Mouse (Mus musculus) stomach, postnatal 0 days (tissue): ENCODE data around the gene Slc16a5. TPM values are rescaled to one million over a fixed set of nuclear protein-coding genes. Genes with fewer than 3 reads are reported as not detected.

Source experiments
- ATAC-seq: fragments of 200-750 bp; cut with Nextera tagmentation; 2 replicates; pipeline ENCODE4 v1.8.0; 2017; ENCODE audit not compliant: low FRiP score, low TSS enrichment
- DNase-seq: peaks from one replicate; pipeline ENCODE4 v3.0.0-alpha.2; 2016; ENCODE audit warnings: low spot score
- H3K27ac ChIP-seq: fragments of 300-500 bp; sonication (generic); replicated peaks from 2 replicates; pipeline ENCODE4 v1.5.1; 2014; ENCODE audit warnings: mild to moderate bottlenecking, control low read depth
- H3K27me3 ChIP-seq: fragments of 300-500 bp; sonication (generic); 2 replicates; pipeline ENCODE4 v1.6.1; 2014; ENCODE audit warnings: low read length; ENCODE audit not compliant: control insufficient read depth, insufficient read depth
- H3K36me3 ChIP-seq: fragments of 300-500 bp; sonication (generic); 2 replicates; pipeline ENCODE4 v1.6.1; 2014; ENCODE audit warnings: low read length, mixed read lengths; ENCODE audit not compliant: control insufficient read depth, insufficient read depth
- H3K4me1 ChIP-seq: fragments of 300-500 bp; sonication (generic); replicated peaks from 2 replicates; pipeline ENCODE4 v1.6.1; 2014; ENCODE audit warnings: antibody characterized with exemption; ENCODE audit not compliant: control insufficient read depth, insufficient read depth
- H3K4me2 ChIP-seq: fragments of 300-500 bp; sonication (generic); replicated peaks from 2 replicates; pipeline ENCODE4 v1.6.1; 2014; ENCODE audit warnings: low read depth, mild to moderate bottlenecking, control low read depth, moderate library complexity
- H3K4me3 ChIP-seq: fragments of 300-500 bp; sonication (generic); 2 replicates; pipeline ENCODE4 v1.5.1; 2014; ENCODE audit warnings: low read depth, low read length, control low read depth
- H3K9ac ChIP-seq: fragments of 300-500 bp; sonication (generic); 2 replicates; pipeline ENCODE4 v1.6.1; 2014; ENCODE audit warnings: mild to moderate bottlenecking, low read length, control low read depth, mixed read lengths
- H3K9me3 ChIP-seq: fragments of 300-500 bp; sonication (generic); 2 replicates; pipeline ENCODE4 v1.6.1; 2016; ENCODE audit warnings: low read length; ENCODE audit not compliant: control insufficient read depth
- CTCF ChIP-seq: IDR thresholded peaks from 2 replicates; pipeline ENCODE4 v1.5.1; 2016; ENCODE audit warnings: antibody characterized with exemption, low read depth, mild to moderate bottlenecking, moderate library complexity
- EP300 ChIP-seq: optimal IDR thresholded peaks from 2 replicates; pipeline ENCODE3; 2016; ENCODE audit warnings: antibody characterized with exemption
- whole genome bisulfite sequencing: fragments of 180-500 bp; shearing (Covaris S2); extraction: QIAGEN DNeasy Blood & Tissue Kit; methylation state at CpG from one replicate; pipeline ENCODE4 v1.1.7; 2014; 5-methylcytosine and 5-hydroxymethylcytosine counted together
- polyA plus RNA-seq: library from polyadenylated mRNA; unstranded; fragments of >200 nt; fragmentation: Nextera tagmentation; extraction: Ambion mirVana; gene quantifications from 2 replicates; pipeline ENCODE4 v1.2.1, GENCODE M21; 2015

Gene Slc16a5
- polyA plus RNA-seq, 1 experiment from 2014 or later: 14.4 TPM

DNA sequence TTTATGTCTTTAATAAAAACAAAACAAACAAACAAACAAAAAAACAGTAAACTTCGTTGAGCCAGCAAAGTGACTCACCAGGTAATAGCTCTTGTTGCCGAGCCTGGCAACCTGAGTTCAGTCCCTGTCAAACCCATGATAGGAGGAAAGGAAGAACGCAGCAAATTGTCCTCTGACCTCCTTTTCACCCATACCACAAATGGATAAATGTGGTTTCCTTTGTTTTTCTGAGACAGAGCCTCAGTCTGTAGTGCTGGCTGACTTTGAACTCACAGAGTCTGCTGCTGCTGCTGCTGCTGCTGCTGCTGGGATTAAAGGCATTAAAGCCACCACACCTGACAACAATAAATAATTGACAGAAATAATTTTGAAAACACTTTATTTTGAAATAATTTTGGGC is 39.2 kb upstream of the Slc16a5 start:
- Histone ChIP-seq H3K36me3 (peaks cover 3% of the 10 kb centered on the region; the same call in 1 of the 2 replicates), H3K4me3 (no peak overlapping the region), H3K27me3 (no peaks in the 10 kb centered on the region), H3K9me3 (no peaks in the 10 kb centered on the region), H3K4me2 (no peak overlapping the region), H3K4me1 (peaks cover 8% of the 10 kb centered on the region; the same call in 1 of the 2 replicates), H3K9ac (no peak overlapping the region), H3K27ac (no peak overlapping the region)
- no peak for ATAC-seq
- WGBS: 71% methylated on average over 3 of the region's 3 CpGs
- TF ChIP-seq CTCF (no peak), EP300 (no peak)
- DNase-seq: no peak

DNA sequence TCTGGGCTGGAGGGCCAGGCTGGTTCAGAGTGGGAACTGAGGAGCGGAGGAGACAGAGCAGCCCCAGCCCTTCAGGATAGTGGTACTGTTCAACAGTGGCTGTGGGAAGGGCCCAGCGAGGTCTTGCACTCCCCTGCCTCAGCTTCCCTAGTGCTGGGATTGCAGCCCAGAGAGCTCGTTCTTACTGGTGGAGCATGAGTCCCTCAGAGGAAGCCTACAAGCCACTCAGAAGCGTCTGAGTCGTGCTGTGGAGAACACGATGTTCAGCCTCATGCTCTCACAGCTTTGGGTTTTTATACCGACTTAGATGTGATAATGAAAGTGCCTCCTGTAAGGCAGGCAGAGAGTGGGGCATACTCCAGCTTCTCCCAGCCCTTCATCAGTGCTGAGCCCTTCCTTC is 37.6 kb upstream of the Slc16a5 start:
- no peak for DNase-seq
- Histone ChIP-seq H3K27me3 (no peaks in the 10 kb centered on the region), H3K27ac (no peak overlapping the region), H3K4me1 (peaks cover 5% of the 10 kb centered on the region; the same call in 1 of the 2 replicates), H3K9ac (no peak overlapping the region), H3K9me3 (no peaks in the 10 kb centered on the region), H3K36me3 (peaks cover 5% of the 10 kb centered on the region), H3K4me2 (no peak overlapping the region), H3K4me3 (no peak overlapping the region)
- no peak for ATAC-seq
- no peak for TF ChIP-seq CTCF
- no peak for TF ChIP-seq EP300
- 90% methylated on average over 7 of the region's 7 CpGs for WGBS

DNA sequence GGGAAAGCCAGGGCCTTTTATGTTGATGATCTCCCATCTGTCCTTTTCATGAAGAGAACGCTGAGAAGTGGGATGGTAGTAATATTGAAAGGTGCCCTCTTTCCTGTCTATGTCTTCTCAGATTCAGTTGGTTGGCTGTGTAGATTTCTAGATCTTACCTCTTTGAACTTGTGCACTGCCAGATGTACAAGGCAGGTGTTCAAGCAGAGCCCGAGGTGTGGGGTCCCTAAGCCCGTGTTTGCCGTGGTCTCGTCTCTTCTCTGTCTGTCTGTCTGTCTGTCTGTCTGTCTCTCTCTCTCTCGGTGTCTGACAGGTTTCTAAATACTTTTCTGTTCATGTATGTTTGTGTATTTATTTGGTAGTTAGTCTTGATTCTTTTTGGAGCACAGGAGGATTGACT is 36.6 kb upstream of the Slc16a5 start:
- ATAC-seq: no peak
- no peak for DNase-seq
- Histone ChIP-seq H3K4me2 (no peak overlapping the region), H3K9ac (no peak overlapping the region), H3K27ac (no peak overlapping the region), H3K4me1 (peaks cover 5% of the 10 kb centered on the region; the same call in 1 of the 2 replicates), H3K36me3 (peaks cover 14% of the 10 kb centered on the region), H3K27me3 (no peaks in the 10 kb centered on the region), H3K4me3 (no peak overlapping the region), H3K9me3 (no peaks in the 10 kb centered on the region)
- WGBS: 87% methylated on average over 6 of the region's 6 CpGs
- TF ChIP-seq CTCF (no peak), EP300 (no peak)

DNA sequence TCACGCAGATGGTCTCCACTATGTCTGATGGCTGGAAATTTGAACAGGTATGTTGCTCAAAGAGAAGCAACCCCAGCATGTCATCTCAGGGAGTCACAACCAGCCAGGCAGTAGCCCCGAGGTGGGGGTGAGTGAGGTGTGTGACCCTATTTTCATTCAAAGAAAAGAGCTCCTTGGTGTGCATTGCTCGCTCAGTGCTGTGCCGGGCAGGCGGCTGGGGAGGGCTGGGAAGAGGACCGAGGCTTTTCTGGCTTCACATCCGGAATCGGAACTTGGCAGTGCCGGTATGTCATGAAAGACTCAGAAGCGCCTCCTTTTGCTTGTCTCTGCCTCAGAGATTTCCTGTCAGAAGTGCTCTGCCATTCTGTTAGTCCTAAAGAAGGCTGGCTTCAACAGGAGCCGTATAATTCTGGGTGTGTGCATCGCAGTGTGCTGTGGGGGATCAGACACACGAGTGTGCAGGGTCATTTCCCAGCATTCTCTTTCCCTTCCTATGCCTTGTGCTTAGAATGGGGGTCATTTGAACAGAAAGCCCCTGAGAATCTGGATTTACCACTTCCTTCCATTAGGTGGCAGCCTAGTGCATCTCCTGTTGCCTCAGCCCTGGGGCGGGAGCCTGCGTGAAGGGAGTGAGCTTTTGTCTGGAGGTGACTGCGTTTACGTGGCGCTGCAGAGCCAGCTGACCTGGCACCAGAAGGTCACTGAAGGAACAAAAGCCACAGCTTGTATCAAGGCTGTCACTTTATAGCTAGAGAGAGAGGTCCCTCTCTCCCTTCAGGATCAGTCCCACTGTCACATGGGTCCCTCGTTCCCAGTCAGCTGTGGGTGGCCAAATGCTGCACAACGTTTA is 34.6 kb upstream of the Slc16a5 start:
- DNase-seq (peak; percentile 78), ATAC-seq (peak; percentile 62)
- no peak overlapping the region for H3K4me3 ChIP-seq
- WGBS: 35% methylated on average over 20 of the region's 20 CpGs
- peaks cover 17% of the 10 kb centered on the region for H3K36me3 ChIP-seq
- H3K27me3 ChIP-seq: no peaks in the 10 kb centered on the region
- H3K9ac ChIP-seq: no peak overlapping the region
- H3K27ac ChIP-seq: 0 out of 2 replicates have a peak overlapping the region, but pooled peaks have one; percentile 40
- no peak overlapping the region for H3K4me2 ChIP-seq
- no peaks in the 10 kb centered on the region for H3K4me1 ChIP-seq
- H3K9me3 ChIP-seq: no peaks in the 10 kb centered on the region
- TF ChIP-seq CTCF: peak; percentile 89
- TF ChIP-seq EP300: no peak

DNA sequence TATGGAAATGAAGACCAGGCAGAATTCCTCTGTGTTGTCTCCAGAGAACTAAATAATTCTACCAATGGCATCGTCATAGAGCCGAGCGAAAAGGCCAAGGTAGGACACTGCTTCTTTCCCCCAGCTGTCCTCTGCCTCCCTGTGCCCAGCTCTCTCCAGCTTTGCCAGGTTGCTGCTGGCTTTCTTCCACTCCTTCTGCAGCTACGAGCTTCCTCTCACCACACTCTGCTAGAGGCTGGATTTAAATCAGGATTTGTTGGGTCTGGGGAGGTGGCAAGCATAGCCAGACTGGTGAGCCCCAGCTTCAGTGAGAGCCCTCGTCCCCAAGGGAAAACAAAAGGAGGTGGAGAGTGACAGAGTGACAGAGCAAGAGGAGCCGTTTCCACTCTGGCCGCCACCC is 33.0 kb upstream of the Slc16a5 start:
- no peak for DNase-seq
- H3K4me3 ChIP-seq: no peak overlapping the region
- H3K4me1 ChIP-seq: no peaks in the 10 kb centered on the region
- no peaks in the 10 kb centered on the region for H3K9me3 ChIP-seq
- peaks cover 17% of the 10 kb centered on the region for H3K36me3 ChIP-seq
- no peak overlapping the region for H3K9ac ChIP-seq
- no peak overlapping the region for H3K4me2 ChIP-seq
- WGBS: 81% methylated on average over 7 of the region's 7 CpGs
- H3K27ac ChIP-seq: no peak overlapping the region
- no peak for TF ChIP-seq CTCF
- no peak for TF ChIP-seq EP300
- no peaks in the 10 kb centered on the region for H3K27me3 ChIP-seq
- ATAC-seq: no peak

DNA sequence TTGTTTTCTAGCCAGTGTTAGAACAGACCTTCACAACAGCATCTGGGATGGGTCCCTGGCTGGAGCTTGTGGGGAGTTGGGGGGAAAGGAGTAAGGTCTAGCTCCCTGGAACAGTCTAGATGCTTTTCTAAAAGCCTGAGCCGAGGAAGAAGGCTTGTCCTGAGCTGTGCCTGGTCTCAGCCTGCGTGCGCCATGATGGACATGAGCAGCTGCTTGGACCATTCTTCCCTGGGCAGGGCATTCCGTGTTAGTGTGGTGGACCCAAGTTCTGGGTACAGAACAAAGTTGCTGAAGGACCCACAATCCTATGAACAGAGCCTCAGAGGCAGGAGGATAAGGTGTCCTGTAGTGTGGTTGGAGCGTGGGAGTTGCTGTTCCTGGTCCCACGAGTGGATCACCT is 31.7 kb upstream of the Slc16a5 start:
- H3K27me3 ChIP-seq: no peaks in the 10 kb centered on the region
- H3K9me3 ChIP-seq: no peaks in the 10 kb centered on the region
- ATAC-seq (no peak), DNase-seq (no peak)
- 0 out of 2 replicates have a peak, but pooled peaks cover 3% of the 10 kb centered on the region for H3K4me1 ChIP-seq
- TF ChIP-seq CTCF: no peak
- TF ChIP-seq EP300: no peak
- 90% methylated on average over 6 of the region's 6 CpGs for WGBS
- H3K27ac ChIP-seq: no peak overlapping the region
- H3K4me2 ChIP-seq: no peak overlapping the region
- peaks cover 14% of the 10 kb centered on the region for H3K36me3 ChIP-seq
- no peak overlapping the region for H3K9ac ChIP-seq
- H3K4me3 ChIP-seq: no peak overlapping the region
